Mouse (Mus musculus): ENCODE data around the gene Sgsm2.

Sgsm2 gene

DNA sequence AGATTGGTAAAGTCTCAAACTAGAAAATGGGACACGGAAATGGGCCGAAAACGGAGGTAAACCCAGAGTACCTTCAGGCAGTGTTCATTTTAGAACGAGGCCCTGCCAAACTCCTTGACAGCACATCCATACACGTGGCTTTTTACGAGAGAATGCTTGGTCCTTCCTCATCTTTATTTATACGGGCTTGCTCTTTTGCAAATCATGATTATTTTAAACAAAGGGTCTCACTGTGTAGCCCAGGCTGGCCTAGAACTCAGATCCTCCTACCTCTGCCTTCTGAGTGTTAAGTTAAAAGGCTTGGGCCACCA, 1.6 kb upstream of the Sgsm2 start:
- TF ChIP-seq GATA4 (IDR thresholded peaks at IDR 0.05; ENCODE audit: insufficient replicate concordance, low read length) = no peak

GRCm38 (mm10) chr11:74897678-74898516, 1.0 kb upstream of the Sgsm2 start, which contains the start of gene Tsr1:
Gene Tsr1, plus strand, starts transcription at chr11:74898071.
- TF ChIP-seq GATA4 (IDR thresholded peaks at IDR 0.05; ENCODE audit: insufficient replicate concordance, low read length) = peak; percentile 21; the same call in 1 of the 2 replicates

GRCm38 (mm10) chr11:74895980-74896900, 620 bp downstream of the Sgsm2 start:
- TF ChIP-seq GATA4 (IDR thresholded peaks at IDR 0.05; ENCODE audit: insufficient replicate concordance, low read length) = no peak

- TF ChIP-seq GATA4 (IDR thresholded peaks at IDR 0.05; ENCODE audit: insufficient replicate concordance, low read length) = no peak
Observed at GRCm38 (mm10) chr11:74894619-74895018, 2.2 kb downstream of the Sgsm2 start.

DNA sequence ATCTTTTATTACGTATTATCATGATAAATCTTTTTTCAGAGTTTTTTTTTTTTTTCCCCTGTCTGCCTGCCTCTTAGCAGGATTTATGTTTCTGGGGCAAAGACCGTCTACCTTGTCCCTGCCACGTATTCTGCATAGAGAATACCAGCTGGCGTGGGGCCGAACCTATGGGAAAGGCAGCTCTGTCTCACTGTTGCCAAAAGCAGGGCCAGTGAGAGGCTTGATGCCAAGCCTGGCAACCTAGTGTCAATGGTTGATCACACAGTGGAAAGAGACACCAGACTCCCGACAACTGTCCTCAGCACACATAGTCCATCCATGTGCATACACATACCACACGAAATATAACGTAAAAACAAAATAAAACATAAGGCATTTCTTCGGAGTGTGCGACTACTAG, 13.8 kb downstream of the Sgsm2 start:
- no peak for TF ChIP-seq GATA4 (IDR thresholded peaks at IDR 0.05; ENCODE audit: insufficient replicate concordance, low read length)

DNA sequence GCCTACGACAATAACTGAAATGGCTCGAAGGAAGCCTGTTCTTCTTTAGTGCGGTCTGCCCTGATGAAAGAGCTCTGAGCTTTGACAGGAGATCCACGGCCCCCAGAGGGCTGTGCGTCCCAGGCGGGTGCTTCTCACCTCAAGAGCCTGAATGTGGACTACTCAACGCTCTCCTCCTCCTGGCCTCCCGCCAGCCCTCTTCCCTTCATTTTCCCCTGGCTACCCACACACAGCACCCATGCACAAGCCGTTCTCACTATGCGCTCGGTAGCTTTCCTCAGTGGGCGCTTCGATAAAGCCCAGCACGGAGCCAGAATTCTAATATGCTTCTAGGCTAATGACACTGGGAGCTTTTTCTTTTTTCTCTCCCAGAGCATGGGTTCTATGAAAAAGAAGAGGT, 14.9 kb downstream of the Sgsm2 start:
- no peak for TF ChIP-seq GATA4 (IDR thresholded peaks at IDR 0.05; ENCODE audit: insufficient replicate concordance, low read length)

DNA sequence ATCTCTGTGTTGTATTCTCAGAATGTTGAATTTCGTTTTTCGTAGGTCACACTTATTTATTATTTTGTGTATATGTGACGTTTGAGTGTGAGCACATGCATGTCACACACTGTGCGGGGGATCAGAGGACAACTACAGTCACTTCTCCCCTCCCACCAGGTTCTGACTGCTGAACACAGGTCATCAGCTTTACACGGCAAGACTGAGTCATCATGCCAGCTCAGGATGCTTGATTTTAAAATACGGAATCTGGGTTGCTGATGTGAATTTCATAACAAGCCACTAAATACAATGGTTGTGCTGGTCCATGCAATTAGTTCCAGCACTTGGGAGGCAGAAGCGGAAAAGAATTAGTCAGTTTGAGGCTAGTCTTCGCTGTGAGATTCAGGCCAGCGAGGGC, 15.9 kb downstream of the Sgsm2 start:
- no peak for TF ChIP-seq GATA4 (IDR thresholded peaks at IDR 0.05; ENCODE audit: insufficient replicate concordance, low read length)

DNA sequence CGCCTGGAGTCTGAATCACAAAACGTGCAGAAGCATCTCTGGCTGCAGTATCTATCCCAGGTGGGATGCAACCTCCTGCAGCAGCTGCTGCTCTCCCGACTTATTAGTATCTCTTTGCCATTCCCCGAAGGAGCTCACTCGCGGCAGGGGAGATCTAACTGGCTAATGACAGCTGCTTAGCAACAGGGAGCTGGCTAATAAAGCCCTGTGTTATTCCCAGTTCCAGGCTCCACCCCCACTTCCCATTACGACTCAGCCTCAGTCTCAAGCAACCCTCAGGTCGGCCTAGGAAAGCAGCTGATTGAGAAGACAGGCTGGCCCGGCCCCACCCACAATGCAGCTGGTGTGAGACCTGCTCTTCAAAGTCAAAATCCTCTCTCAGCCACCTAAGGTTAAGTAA, 20.1 kb downstream of the Sgsm2 start:
- no peak for TF ChIP-seq GATA4 (IDR thresholded peaks at IDR 0.05; ENCODE audit: insufficient replicate concordance, low read length)

GRCm38 (mm10) chr11:74874630-74875029, 22.2 kb downstream of the Sgsm2 start:
- TF ChIP-seq GATA4 (IDR thresholded peaks at IDR 0.05; ENCODE audit: insufficient replicate concordance, low read length) = no peak

- no peak for TF ChIP-seq GATA4 (IDR thresholded peaks at IDR 0.05; ENCODE audit: insufficient replicate concordance, low read length)
Observed at GRCm38 (mm10) chr11:74870991-74871622, 25.8 kb downstream of the Sgsm2 start.

GRCm38 (mm10) chr11:74870544-74870943, 26.3 kb downstream of the Sgsm2 start:
- TF ChIP-seq GATA4 (IDR thresholded peaks at IDR 0.05; ENCODE audit: insufficient replicate concordance, low read length) = no peak

DNA sequence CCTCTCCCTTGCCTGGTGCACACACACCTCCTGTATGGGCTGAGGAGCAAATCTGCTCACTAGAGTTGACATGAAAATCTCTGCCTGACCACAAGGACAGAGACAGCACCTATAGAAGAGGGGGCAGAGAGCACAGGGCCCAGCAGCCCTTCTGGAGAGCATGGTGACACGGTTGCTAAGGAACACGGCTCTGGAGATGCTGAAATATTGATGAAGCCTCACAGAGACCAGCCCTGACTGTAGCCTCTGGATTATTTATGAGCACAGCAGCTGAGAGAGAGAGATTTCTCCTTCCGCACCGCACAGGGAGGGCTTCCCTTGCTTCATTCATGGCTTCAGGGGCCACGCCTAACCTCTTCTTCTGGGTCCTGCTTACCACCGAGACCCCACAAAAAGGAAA, 27.3 kb downstream of the Sgsm2 start:
- no peak for TF ChIP-seq GATA4 (IDR thresholded peaks at IDR 0.05; ENCODE audit: insufficient replicate concordance, low read length)

GRCm38 (mm10) chr11:74868046-74868760, 28.7 kb downstream of the Sgsm2 start:
- no peak for TF ChIP-seq GATA4 (IDR thresholded peaks at IDR 0.05; ENCODE audit: insufficient replicate concordance, low read length)

DNA sequence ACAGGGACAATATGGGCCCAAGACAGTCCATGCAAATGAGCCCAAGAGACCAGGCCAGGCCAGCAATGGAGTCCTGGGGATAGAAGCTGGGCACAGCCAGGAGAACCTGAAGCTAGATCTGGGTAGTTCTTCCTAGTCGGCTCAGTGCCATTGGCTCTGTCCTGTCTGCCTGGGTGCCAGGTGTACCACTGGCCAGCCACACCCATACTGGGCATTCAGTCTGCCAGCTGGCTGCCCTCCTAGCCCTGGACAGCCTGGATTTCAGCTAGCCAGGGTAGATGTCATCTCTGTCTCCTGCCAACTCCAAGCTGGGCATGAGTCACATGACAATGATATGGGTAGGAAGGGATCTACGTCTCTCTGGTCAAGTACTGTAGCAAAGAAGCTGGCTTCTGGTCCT, 29.7 kb downstream of the Sgsm2 start:
- no peak for TF ChIP-seq GATA4 (IDR thresholded peaks at IDR 0.05; ENCODE audit: insufficient replicate concordance, low read length)

- TF ChIP-seq GATA4 (IDR thresholded peaks at IDR 0.05; ENCODE audit: insufficient replicate concordance, low read length) = no peak
Observed at GRCm38 (mm10) chr11:74866640-74867039, 30.2 kb downstream of the Sgsm2 start.
